9 mouse cellular contexts compared by ENCODE assay signal in the genomic region with DNA sequence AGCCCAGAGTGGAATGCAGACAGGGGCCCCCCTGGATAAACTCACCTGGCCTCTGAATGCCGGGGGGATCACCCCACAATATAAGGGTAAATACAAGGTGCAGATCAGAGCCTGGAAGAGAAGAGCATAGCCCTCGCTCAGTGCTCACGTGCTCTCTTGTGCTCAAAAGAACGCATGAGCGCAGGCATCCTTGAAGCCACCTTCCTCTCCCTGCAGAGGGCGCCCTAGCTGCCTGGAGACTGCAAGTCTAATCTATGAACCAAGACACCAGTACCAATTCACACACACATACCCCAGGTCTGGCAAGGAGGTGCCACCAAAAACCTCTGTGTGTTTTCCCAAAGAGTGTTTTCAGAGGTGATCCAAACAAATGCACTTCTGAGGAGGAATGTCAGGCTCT. TPM values are rescaled to one million over a fixed set of nuclear protein-coding genes. Genes with fewer than 3 reads are reported as not detected.
DNase-seq lines count a peak whose midpoint lies in the region; ATAC-seq and TF ChIP-seq lines count a peak whose summit lies in the region.
"Had no signal": no experiment of that assay in that cellular context is flagged by ENCODE, and none has a peak within 500 bp of the region (broad histone marks: within the 10 kb centered on the region; RNA-seq: fewer than 3 reads in every experiment).

No protein-coding gene starts in this region.

- peak; percentile 73 for TF ChIP-seq CTCF in layer of hippocampus, adult 2 months (conservative IDR thresholded peaks at IDR 0.05)

- peak; percentile 28 for DNase-seq in cerebellum, adult 11-12 months
- DNase-seq in layer of hippocampus, adult 2 months (ENCODE audit: low spot score in 2 of 2), result peak in 1 of 2 experiments; percentile 41
- DNase-seq in layer of hippocampus, postnatal 36 days, result no peak
- DNase-seq in R1 (ENCODE audit: low read depth, low spot score), result peak; percentile 84
- peak; percentile 16 for DNase-seq in lung, postnatal 10 days
- no peak for DNase-seq in thymus, postnatal 25 days

- no peak for ATAC-seq in cerebellum, adult (ENCODE audit: insufficient number of reproducible peaks, low FRiP score, low TSS enrichment)
- no peak for ATAC-seq in inflammation-experienced regulatory T-cells, adult 6 months

- H3K27ac ChIP-seq in layer of hippocampus, adult 2 months, result no peak overlapping the region

- H3K4me3 ChIP-seq in layer of hippocampus, adult 2 months, result no peak overlapping the region

RNA-seq across cellular contexts. Expression of gene Pnpla5, which starts 2.4 kb away (rescaled TPM):
- not detected for total RNA-seq in layer of hippocampus, adult 2 months (2021)
- not detected for total RNA-seq in layer of hippocampus, postnatal 36 days (2021)
- not detected for polyA plus RNA-seq in inflammation-experienced regulatory T-cells, adult 6 months (2017; shearing (Covaris generic))
- total RNA-seq: left cerebral cortex, postnatal 10 days had no signal

RNA-seq across cellular contexts. Expression of gene Sult4a1, which starts 15.1 kb away (rescaled TPM):
- 100 to 1,000 TPM; 315 to 350 TPM for total RNA-seq in layer of hippocampus, adult 2 months (2021)
- 100 to 1,000 TPM; 317 to 352 TPM for total RNA-seq in layer of hippocampus, postnatal 36 days (2021)
- polyA plus RNA-seq in inflammation-experienced regulatory T-cells, adult 6 months (2017; shearing (Covaris generic)), result under 1 TPM in 1 of 3 experiments, not detected in 2; 0.29 TPM

RNA-seq across cellular contexts. Expression of gene Pnpla3, which starts 47.0 kb away (rescaled TPM):
- 1 to 10 TPM; 7.3 to 8.1 TPM for total RNA-seq in layer of hippocampus, adult 2 months (2021)
- 1 to 10 TPM; 7.2 to 7.6 TPM for total RNA-seq in layer of hippocampus, postnatal 36 days (2021)
- under 1 TPM in 1 of 3 experiments, not detected in 2; 0.61 TPM for polyA plus RNA-seq in inflammation-experienced regulatory T-cells, adult 6 months (2017; shearing (Covaris generic))

RNA-seq across cellular contexts. Expression of gene Efcab6, which starts 55.4 kb away (rescaled TPM):
- total RNA-seq in layer of hippocampus, adult 2 months (2021), result 1 to 10 TPM; 4.9 to 6.4 TPM
- 1 to 10 TPM; 4.6 to 7.3 TPM for total RNA-seq in layer of hippocampus, postnatal 36 days (2021)
- polyA plus RNA-seq in inflammation-experienced regulatory T-cells, adult 6 months (2017; shearing (Covaris generic)), result not detected

Comparison
In these comparisons a context has a peak if more than half of its experiments do, and no peak if none do; other contexts are left out.
1. DNase-seq: peak in cerebellum, adult 11-12 months (single experiment), R1 (single experiment) and lung, postnatal 10 days (single experiment); none in layer of hippocampus, postnatal 36 days (0 of 2) and thymus, postnatal 25 days (single experiment).